Mouse (Mus musculus): ENCODE measurements around the gene Kcnma1.

DNA sequence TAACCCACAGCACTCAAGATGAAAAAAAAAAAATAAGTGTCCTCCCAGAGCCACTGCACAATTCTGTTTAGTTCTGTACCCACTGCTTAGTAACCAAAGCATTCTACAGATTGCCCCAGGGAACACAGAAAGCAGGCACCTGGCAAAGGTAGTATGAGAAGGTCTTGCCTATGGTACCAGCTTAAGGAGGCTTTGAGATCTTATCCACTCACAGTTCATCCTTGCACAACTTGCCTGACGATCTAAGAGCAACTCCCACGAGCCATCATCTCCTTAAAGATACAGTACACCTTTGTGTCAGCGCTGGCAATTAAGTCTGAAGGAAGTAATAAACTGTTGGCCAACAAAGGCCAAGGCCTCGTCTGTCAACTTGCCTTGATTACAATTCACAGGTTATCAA lies 184.0 kb downstream of the Kcnma1 start:
- TF ChIP-seq CTCF (IDR thresholded peaks at IDR 0.05; ENCODE audit: control insufficient read depth, insufficient read depth, insufficient replicate concordance, low read depth, low read length): no peak
- no peak for TF ChIP-seq POLR2A (IDR thresholded peaks at IDR 0.05; ENCODE audit: control insufficient read depth, low read depth, low read length)

All from testis, adult 2 months (tissue).